Mouse (Mus musculus) hindbrain, postnatal 0 days (tissue): ENCODE results near the gene B3galt5. TPM values are rescaled to one million over a fixed set of nuclear protein-coding genes. Genes with fewer than 3 reads are reported as not detected.
A peak's percentile ranks its signal among the peaks of the same experiment; 100 is the strongest.

Experiments used
- ATAC-seq: fragments of 200-750 bp; cut with Nextera tagmentation; 2 replicates; pipeline ENCODE4 v1.8.0; 2017; ENCODE audit warnings: mild to moderate bottlenecking, moderate TSS enrichment, moderate library complexity
- DNase-seq: peaks from one replicate; pipeline ENCODE4 v3.0.0-alpha.2; 2015; ENCODE audit warnings: low spot score
- H3K27ac ChIP-seq: fragments of 300-500 bp; sonication (generic); 2 replicates; pipeline ENCODE4 v1.5.1; 2014; ENCODE audit warnings: mild to moderate bottlenecking
- H3K27me3 ChIP-seq: fragments of 300-500 bp; sonication (generic); 2 replicates; pipeline ENCODE4 v1.6.1; 2014; ENCODE audit warnings: low read length, mixed read lengths; ENCODE audit not compliant: insufficient read depth
- H3K36me3 ChIP-seq: fragments of 300-500 bp; sonication (generic); 2 replicates; pipeline ENCODE4 v1.6.1; 2014; ENCODE audit warnings: low read length, mixed read lengths; ENCODE audit not compliant: insufficient read depth
- H3K4me1 ChIP-seq: fragments of 300-500 bp; sonication (generic); 2 replicates; pipeline ENCODE4 v1.6.1; 2014; ENCODE audit warnings: antibody characterized with exemption, low read length, mixed read lengths; ENCODE audit not compliant: insufficient read depth
- H3K4me2 ChIP-seq: fragments of 300-500 bp; sonication (generic); 2 replicates; pipeline ENCODE4 v1.6.1; 2014; ENCODE audit warnings: low read depth, mild to moderate bottlenecking, low read length, moderate library complexity, mixed read lengths
- H3K4me3 ChIP-seq: fragments of 300-500 bp; sonication (generic); 2 replicates; pipeline ENCODE4 v1.5.1; 2014; ENCODE audit warnings: low read length
- H3K9ac ChIP-seq: fragments of 300-500 bp; sonication (generic); replicated peaks from 2 replicates; pipeline ENCODE4 v1.6.1; 2014; ENCODE audit warnings: mild to moderate bottlenecking, low read length, moderate library complexity, mixed read lengths
- H3K9me3 ChIP-seq: fragments of 300-500 bp; sonication (generic); 2 replicates; pipeline ENCODE4 v1.6.1; 2016; ENCODE audit warnings: low read length, mixed read lengths
- CTCF ChIP-seq: IDR thresholded peaks from 2 replicates; pipeline ENCODE4 v1.5.1; 2016; ENCODE audit warnings: antibody characterized with exemption, control low read depth, low read depth
- WGBS: fragments of 180-500 bp; shearing (Covaris S2); extraction: QIAGEN DNeasy Blood & Tissue Kit; methylation state at CpG from one replicate; pipeline ENCODE4 v1.1.7; 2014; 5-methylcytosine and 5-hydroxymethylcytosine counted together
- polyA plus RNA-seq: library from polyadenylated mRNA; unstranded; fragments of >200 nt; fragmentation: Nextera tagmentation; extraction: Ambion mirVana; gene quantifications from 2 replicates; pipeline ENCODE4 v1.2.1, GENCODE M21; 2015
- total RNA-seq: library from RNA; depleted of rRNA; stranded (reverse); fragments of >200 nt; gene quantifications from 2 replicates; pipeline ENCODE4 v1.2.3, GENCODE M21; 2014

Gene B3galt5
- total and polyA plus RNA-seq, 2 experiments from 2014 or later = 7.3 to 11.3 TPM

- no peak for DNase-seq
- ATAC-seq = peak; percentile 49; the same call in 1 of the 2 replicates
- Histone ChIP-seq H3K36me3 (no peaks in the 10 kb centered on the region), H3K9me3 (no peaks in the 10 kb centered on the region), H3K4me1 (no peaks in the 10 kb centered on the region), H3K27ac (no peak overlapping the region), H3K4me3 (no peak overlapping the region), H3K4me2 (no peak overlapping the region), H3K9ac (no peak overlapping the region), H3K27me3 (no peaks in the 10 kb centered on the region)
- 23% methylated on average over 8 of the region's 8 CpGs for WGBS
- no peak for TF ChIP-seq CTCF
Measured at GRCm38 (mm10) chr16:96229044-96229555, 6.5 kb upstream of the B3galt5 start.

- Histone ChIP-seq H3K4me1 (0 out of 2 replicates have a peak, but pooled peaks cover 6% of the 10 kb centered on the region), H3K9ac (no peak overlapping the region), H3K27ac (no peak overlapping the region), H3K4me3 (no peak overlapping the region), H3K4me2 (no peak overlapping the region), H3K27me3 (no peaks in the 10 kb centered on the region), H3K36me3 (no peaks in the 10 kb centered on the region), H3K9me3 (no peaks in the 10 kb centered on the region)
- 27% methylated on average over 11 of the region's 11 CpGs for WGBS
- peak; percentile 93 for TF ChIP-seq CTCF
- peak; percentile 90 for DNase-seq
- ATAC-seq = peak; percentile 91
Measured at GRCm38 (mm10) chr16:96230411-96230810, 5.2 kb upstream of the B3galt5 start.

DNA sequence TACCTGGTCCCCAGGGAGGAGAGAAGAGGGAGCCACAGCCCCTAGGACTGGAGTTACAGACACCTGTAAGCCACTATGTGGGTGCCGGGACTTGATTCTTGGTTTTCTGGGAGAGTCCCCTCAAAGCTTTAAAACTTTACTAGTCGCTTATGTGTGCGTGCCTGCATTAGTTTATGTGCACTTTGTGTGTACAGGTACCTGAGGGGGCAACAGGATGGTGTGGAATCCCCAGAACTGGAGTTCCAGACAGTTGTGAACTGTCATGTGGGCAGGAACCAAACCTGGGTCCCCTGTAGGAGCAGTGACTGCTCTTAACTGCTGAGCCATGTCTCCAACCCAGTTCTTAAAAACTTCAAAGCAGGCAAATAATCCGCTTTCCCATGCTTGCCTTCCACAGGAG, 4.3 kb upstream of the B3galt5 start:
- 0 out of 2 replicates have a peak, but pooled peaks cover 6% of the 10 kb centered on the region for H3K4me1 ChIP-seq
- TF ChIP-seq CTCF = no peak
- H3K4me3 ChIP-seq = no peak overlapping the region
- ATAC-seq (no peak), DNase-seq (no peak)
- H3K9me3 ChIP-seq = no peaks in the 10 kb centered on the region
- 94% methylated on average over 4 of the region's 4 CpGs for WGBS
- no peaks in the 10 kb centered on the region for H3K27me3 ChIP-seq
- no peak overlapping the region for H3K27ac ChIP-seq
- H3K9ac ChIP-seq = no peak overlapping the region
- no peak overlapping the region for H3K4me2 ChIP-seq
- H3K36me3 ChIP-seq = no peaks in the 10 kb centered on the region

DNA sequence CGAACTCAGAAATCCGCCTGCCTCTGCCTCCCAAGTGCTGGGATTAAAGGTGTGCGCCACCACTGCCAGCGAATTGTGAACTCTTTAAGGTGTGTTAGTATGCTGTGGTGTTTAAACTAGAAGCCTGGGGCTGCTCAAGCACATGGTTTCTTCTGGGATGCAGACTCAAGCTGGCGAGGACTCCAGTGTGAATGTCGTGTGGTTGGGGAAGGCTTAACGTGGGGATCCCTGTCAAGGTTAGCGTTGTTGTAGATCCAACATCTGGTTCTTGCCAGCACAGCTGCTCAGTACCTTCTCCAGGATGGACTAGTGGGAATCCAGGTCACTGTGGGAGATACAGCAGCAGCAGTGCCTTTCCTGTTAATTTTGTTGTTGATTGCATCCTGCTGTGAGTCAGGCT, 3.6 kb upstream of the B3galt5 start:
- no peaks in the 10 kb centered on the region for H3K36me3 ChIP-seq
- no peaks in the 10 kb centered on the region for H3K9me3 ChIP-seq
- H3K4me3 ChIP-seq = no peak overlapping the region
- no peak overlapping the region for H3K27ac ChIP-seq
- H3K4me1 ChIP-seq = 0 out of 2 replicates have a peak, but pooled peaks cover 6% of the 10 kb centered on the region
- no peak for DNase-seq
- 85% methylated on average over 8 of the region's 8 CpGs for WGBS
- no peak for TF ChIP-seq CTCF
- no peak overlapping the region for H3K4me2 ChIP-seq
- H3K9ac ChIP-seq = no peak overlapping the region
- H3K27me3 ChIP-seq = no peaks in the 10 kb centered on the region
- ATAC-seq = no peak

DNA sequence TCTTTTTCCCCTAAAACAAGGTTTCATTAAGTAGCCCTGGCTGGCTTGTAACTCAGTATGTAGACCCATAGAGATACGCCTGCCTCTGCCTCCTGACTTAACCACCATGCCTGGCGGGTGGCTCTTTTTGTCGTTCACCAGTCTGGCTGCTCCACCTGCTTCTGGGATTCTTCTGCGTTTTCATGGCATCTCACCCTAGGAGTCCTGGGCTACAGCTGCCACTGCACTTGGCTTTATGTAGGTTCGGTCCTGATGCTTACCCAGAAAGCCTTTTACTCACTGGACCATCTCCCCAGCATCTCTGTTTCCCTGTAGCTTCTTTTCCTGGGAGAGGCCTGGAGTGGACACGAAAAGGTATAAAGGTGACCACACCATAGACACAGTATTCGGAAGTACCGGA, 1.6 kb upstream of the B3galt5 start:
- H3K9ac ChIP-seq = no peak overlapping the region
- no peaks in the 10 kb centered on the region for H3K9me3 ChIP-seq
- H3K27me3 ChIP-seq = no peaks in the 10 kb centered on the region
- no peak for TF ChIP-seq CTCF
- H3K27ac ChIP-seq = no peak overlapping the region
- DNase-seq = no peak
- H3K4me3 ChIP-seq = no peak overlapping the region
- H3K4me1 ChIP-seq = 0 out of 2 replicates have a peak, but pooled peaks cover 6% of the 10 kb centered on the region
- no peaks in the 10 kb centered on the region for H3K36me3 ChIP-seq
- ATAC-seq = no peak
- no peak overlapping the region for H3K4me2 ChIP-seq
- 91% methylated on average over 8 of the region's 8 CpGs for WGBS

DNA sequence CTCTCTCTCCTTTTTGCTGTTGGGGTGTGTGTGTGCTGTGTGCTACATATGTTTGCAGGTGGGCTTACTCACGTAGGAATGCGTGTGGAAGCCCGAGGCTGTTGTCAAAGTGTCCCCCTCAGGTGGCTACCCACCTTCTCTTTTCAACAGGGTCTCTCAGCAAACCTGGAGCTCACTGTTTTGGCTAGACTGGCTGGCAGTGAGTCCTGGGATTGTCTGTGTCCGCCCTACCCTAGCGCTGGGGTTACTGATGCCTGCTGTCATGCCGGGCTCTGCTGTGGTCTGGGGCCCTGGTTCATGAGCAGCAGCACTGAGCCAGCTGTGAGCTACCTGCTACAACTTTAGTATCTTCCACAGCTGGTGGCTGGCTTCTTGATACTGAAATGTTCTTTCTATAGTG, 8.9 kb downstream of the B3galt5 start:
- WGBS = 69% methylated on average over 6 of the region's 6 CpGs
- ATAC-seq = no peak
- no peak for TF ChIP-seq CTCF

GRCm38 (mm10) chr16:96249635-96250034, 14.0 kb downstream of the B3galt5 start:
- no peak for TF ChIP-seq CTCF

More for the DNA sequence above, 8.9 kb downstream of the B3galt5 start:
- DNase-seq = no peak
- Histone ChIP-seq H3K27ac (no peak overlapping the region), H3K9ac (no peak overlapping the region), H3K9me3 (no peaks in the 10 kb centered on the region), H3K36me3 (no peaks in the 10 kb centered on the region), H3K4me1 (no peaks in the 10 kb centered on the region), H3K27me3 (no peaks in the 10 kb centered on the region), H3K4me2 (no peak overlapping the region), H3K4me3 (no peak overlapping the region)

More at GRCm38 (mm10) chr16:96249635-96250034, 14.0 kb downstream of the B3galt5 start:
- 44% methylated on average over 7 of the region's 7 CpGs for WGBS
- Histone ChIP-seq H3K36me3 (no peaks in the 10 kb centered on the region), H3K4me1 (no peaks in the 10 kb centered on the region), H3K9me3 (no peaks in the 10 kb centered on the region), H3K27me3 (no peaks in the 10 kb centered on the region), H3K27ac (no peak overlapping the region), H3K4me3 (no peak overlapping the region), H3K9ac (no peak overlapping the region), H3K4me2 (no peak overlapping the region)
- DNase-seq (peak; percentile 83), ATAC-seq (peak; percentile 91)
